Mouse (Mus musculus) WW6 (cell line): Measurements from ENCODE around the gene Chrdl2.

Experiments used
- DNase-seq: peaks from one replicate; pipeline ENCODE4 v3.0.0-alpha.2; 2013; ENCODE audit warnings: low read depth, low spot score

Gene Chrdl2

GRCm38 (mm10) chr7:99982256-99983242 lies 23.4 kb upstream of the Chrdl2 start:
- DNase-seq, result no peak

- peak; percentile 28 for DNase-seq
Observed at GRCm38 (mm10) chr7:99988725-99989124, 17.2 kb upstream of the Chrdl2 start.

- DNase-seq, result peak; percentile 67
Observed at GRCm38 (mm10) chr7:99989844-99990760, 15.9 kb upstream of the Chrdl2 start.

GRCm38 (mm10) chr7:99990990-99991707 lies 14.8 kb upstream of the Chrdl2 start:
- no peak for DNase-seq

GRCm38 (mm10) chr7:99993159-99993558 lies 12.8 kb upstream of the Chrdl2 start:
- DNase-seq, result no peak

- DNase-seq, result no peak
Observed at GRCm38 (mm10) chr7:99995186-99995585, 10.8 kb upstream of the Chrdl2 start.

GRCm38 (mm10) chr7:99998668-99999067 lies 7.3 kb upstream of the Chrdl2 start:
- DNase-seq, result no peak

- DNase-seq, result no peak
Observed at GRCm38 (mm10) chr7:100003781-100004180, 2.2 kb upstream of the Chrdl2 start.

- no peak for DNase-seq
Observed at GRCm38 (mm10) chr7:100006411-100006810, 439 bp downstream of the Chrdl2 start.

- no peak for DNase-seq
Observed at GRCm38 (mm10) chr7:100008765-100009164, 2.8 kb downstream of the Chrdl2 start.

GRCm38 (mm10) chr7:100009640-100010039 lies 3.7 kb downstream of the Chrdl2 start:
- DNase-seq, result peak; percentile 54

- DNase-seq, result no peak
Observed at GRCm38 (mm10) chr7:100010711-100011110, 4.7 kb downstream of the Chrdl2 start.

- no peak for DNase-seq
Observed at GRCm38 (mm10) chr7:100012085-100012484, 6.1 kb downstream of the Chrdl2 start.

GRCm38 (mm10) chr7:100012515-100012914 lies 6.5 kb downstream of the Chrdl2 start:
- DNase-seq, result no peak

- no peak for DNase-seq
Observed at GRCm38 (mm10) chr7:100014123-100014600, 8.2 kb downstream of the Chrdl2 start.

- DNase-seq, result no peak
Observed at GRCm38 (mm10) chr7:100017056-100017455, 11.1 kb downstream of the Chrdl2 start.

GRCm38 (mm10) chr7:100027353-100027752 lies 21.4 kb downstream of the Chrdl2 start:
- no peak for DNase-seq

GRCm38 (mm10) chr7:100029307-100029706 lies 23.3 kb downstream of the Chrdl2 start:
- no peak for DNase-seq

- DNase-seq, result no peak
Observed at GRCm38 (mm10) chr7:100030996-100031749, 25.2 kb downstream of the Chrdl2 start.

- DNase-seq, result no peak
Observed at GRCm38 (mm10) chr7:100033672-100034071, 27.7 kb downstream of the Chrdl2 start.
